ENCODE assay signal across 12 mouse cellular contexts in the genomic region with DNA sequence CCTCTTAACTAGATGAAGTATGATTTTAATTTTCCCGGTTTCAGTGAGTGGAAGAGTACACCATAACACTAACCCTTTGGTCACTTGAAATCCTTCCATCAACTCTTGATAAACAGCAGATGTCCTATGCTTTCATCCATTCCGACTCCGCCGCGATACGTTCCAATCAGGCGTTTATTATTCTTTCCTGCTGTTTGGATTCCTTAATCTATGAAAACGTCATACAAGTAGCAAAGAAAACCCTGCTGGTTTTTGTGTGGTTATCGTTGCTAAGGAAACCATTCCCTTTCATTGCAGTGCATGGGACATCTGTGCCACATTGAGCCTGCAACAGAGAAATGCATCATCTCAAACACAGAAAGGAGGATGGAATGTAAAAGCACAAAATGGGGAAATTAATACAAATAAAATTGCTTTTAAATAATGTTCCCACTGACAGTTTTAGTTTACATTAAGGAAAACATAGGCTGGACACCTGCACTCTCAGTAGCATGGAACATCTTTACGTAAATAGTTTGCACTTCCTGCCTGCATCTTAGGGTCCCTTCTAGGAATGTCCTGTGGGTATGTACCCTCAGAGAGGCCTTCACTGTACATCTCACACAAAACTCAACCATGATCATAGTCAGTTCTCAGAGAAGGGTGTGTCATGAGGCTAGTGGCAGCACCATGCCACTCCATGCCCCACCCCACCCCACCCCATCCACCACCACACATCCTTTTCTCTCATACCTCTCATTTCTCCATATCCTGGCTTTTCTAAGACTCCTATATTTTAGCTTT.
A peak's percentile ranks its signal among the peaks of the same experiment; 100 is the strongest.
DNase-seq lines count a peak whose midpoint lies in the region; ATAC-seq lines count a peak whose summit lies in the region.
"Had no signal": no experiment of that assay in that cellular context is flagged by ENCODE, and none has a peak within 500 bp of the region (broad histone marks: within the 10 kb centered on the region; RNA-seq: fewer than 3 reads in every experiment).

No protein-coding gene starts in this region.

- H3K4me1 ChIP-seq in forebrain, embryonic 16.5 days (replicated peaks; ENCODE audit: control insufficient read depth, insufficient read depth, low read length) = peaks cover 24% of the 10 kb centered on the region

- peak overlapping the region; percentile 54 for H3K27ac ChIP-seq in forebrain, embryonic 16.5 days (ENCODE audit: low read length)
- H3K27ac ChIP-seq: limb, embryonic 13.5 days; macrophage had no signal

- no peaks in the 10 kb centered on the region for H3K27me3 ChIP-seq in forebrain, embryonic 16.5 days (replicated peaks; ENCODE audit: control insufficient read depth, insufficient read depth, low read length)
- H3K27me3 ChIP-seq: limb, embryonic 13.5 days had no signal

- WGBS in forebrain, embryonic 16.5 days = 18% methylated on average over 10 of the region's 10 CpGs

- no peak overlapping the region; the same call in 1 of the 2 replicates for H3K9ac ChIP-seq in forebrain, embryonic 16.5 days (replicated peaks; ENCODE audit: low read depth, low read length)
- H3K9ac ChIP-seq: limb, embryonic 13.5 days had no signal

- peak; percentile 89 for ATAC-seq in forebrain, embryonic 16.5 days

- intact Hi-C loops in left cerebral cortex, postnatal 25 days (cut with DNase I) = no loop called here
- intact Hi-C loops in gastrocnemius, postnatal 36 days (cut with DNase I) = no loop called here

- H3K4me3 ChIP-seq in forebrain, embryonic 16.5 days (replicated peaks; ENCODE audit: low read length) = no peak overlapping the region
- H3K4me3 ChIP-seq: limb, embryonic 13.5 days had no signal

- peak; percentile 27 to 52 for DNase-seq in right cerebral cortex, postnatal 10 days (ENCODE audit: low spot score in 2 of 2)
- no peak for DNase-seq in right cerebral cortex, postnatal 36 days (ENCODE audit: low spot score in 2 of 2)
- peak; percentile 34 to 60 for DNase-seq in left cerebral cortex, postnatal 25 days (ENCODE audit: low spot score in 2 of 2)
- no peak for DNase-seq in spleen, postnatal 36 days (ENCODE audit: low spot score in 2 of 2)
- no peak for DNase-seq in gastrocnemius, postnatal 36 days
- DNase-seq in gastrocnemius, postnatal 25 days = no peak
- DNase-seq: heart, adult 11 months; kidney, adult 11 months; thymus, postnatal 25 days had no signal

- H3K36me3 ChIP-seq in forebrain, embryonic 16.5 days (ENCODE audit: control insufficient read depth, insufficient read depth) = no peaks in the 10 kb centered on the region
- H3K36me3 ChIP-seq: limb, embryonic 13.5 days had no signal

- peak overlapping the region; percentile 32 for H3K4me2 ChIP-seq in forebrain, embryonic 16.5 days (ENCODE audit: low read length)
- H3K4me2 ChIP-seq: limb, embryonic 13.5 days had no signal

- H3K9me3 ChIP-seq in forebrain, embryonic 16.5 days (ENCODE audit: control insufficient read depth, low read length) = no peaks in the 10 kb centered on the region
- H3K9me3 ChIP-seq: limb, embryonic 13.5 days had no signal

Comparison
In these comparisons a context has a peak if more than half of its experiments do, and no peak if none do; other contexts are left out.
1. DNase-seq: peak in right cerebral cortex, postnatal 10 days (2 of 2) and left cerebral cortex, postnatal 25 days (2 of 2); none in right cerebral cortex, postnatal 36 days (0 of 2), spleen, postnatal 36 days (0 of 2), gastrocnemius, postnatal 36 days (0 of 2) and gastrocnemius, postnatal 25 days (single experiment).